Mouse (Mus musculus) liver, adult 10 weeks (tissue): ENCODE results near the gene Fam234b. TPM values are rescaled to one million over a fixed set of nuclear protein-coding genes. Genes with fewer than 3 reads are reported as not detected.

Experiments
- polyA plus RNA-seq: library from polyadenylated mRNA; stranded (reverse); fragments of 350-450 nt; fragmentation: Illumina TruSeq; extraction: RNeasy Lipid Tissue Mini Kit (QIAGEN cat#74804); gene quantifications from one replicate; pipeline ENCODE4 v1.2.3, GENCODE M21; 2014; ENCODE audit warnings: low read depth, low replicate concordance

Gene Fam234b
- polyA plus RNA-seq, result 10.6 TPM

GRCm38 (mm10) chr6:135197921-135198532 lies at the start of gene Fam234b, which contains the start of gene Hebp1:
TSS of gene Fam234b (plus strand) at chr6:135197977.
TSS of gene Hebp1 (minus strand) at chr6:135198022.

GRCm38 (mm10) chr6:135254153-135254552 lies 56.4 kb downstream of the Fam234b start, which contains the start of gene Gsg1:
TSS of gene Gsg1 (minus strand) at chr6:135254351.

Other genes starting within 250 kb of the Fam234b start
- 1.2 TPM for gene Apold1, start 216.3 kb upstream of the Fam234b start, polyA plus RNA-seq
- 73.3 TPM for gene Ddx47, start 186.4 kb upstream of the Fam234b start, polyA plus RNA-seq
- gene Gprc5a, start 132.3 kb upstream of the Fam234b start, polyA plus RNA-seq, result not detected
- gene Gprc5d, start 79.7 kb upstream of the Fam234b start, polyA plus RNA-seq, result not detected
- 182 TPM for gene Hebp1, start within 50 bp of the Fam234b start, polyA plus RNA-seq
- not detected for gene Gsg1, start 56.4 kb downstream of the Fam234b start, polyA plus RNA-seq
- gene Pbp2, start 112.4 kb downstream of the Fam234b start, polyA plus RNA-seq, result not detected
- 3.6 TPM for gene Emp1, start 164.6 kb downstream of the Fam234b start, polyA plus RNA-seq